Mouse (Mus musculus) heart, postnatal 36 days (tissue): ENCODE data around the gene Tuba1c. TPM values are rescaled to one million over a fixed set of nuclear protein-coding genes. Genes with fewer than 3 reads are reported as not detected.
A peak's percentile ranks its signal among the peaks of the same experiment; 100 is the strongest.

ENCODE experiments used
- DNase-seq, 2 experiments: peaks; one replicate each; pipeline ENCODE4 v3.0.0; 2021 to 2022
- intact Hi-C: fragments of 180-260 bp; cut with DNase I; formaldehyde crosslinking; loops from one replicate; pipeline ENCODE4 v1.15.1; 2025
- total RNA-seq, 2 experiments: library from RNA; stranded (reverse); gene quantifications; 2 replicates each; pipeline ENCODE4 v1.2.3; 2021

The Tuba1c gene
- total RNA-seq: 10 to 100 TPM; 29.7 to 33.9 TPM

DNA sequence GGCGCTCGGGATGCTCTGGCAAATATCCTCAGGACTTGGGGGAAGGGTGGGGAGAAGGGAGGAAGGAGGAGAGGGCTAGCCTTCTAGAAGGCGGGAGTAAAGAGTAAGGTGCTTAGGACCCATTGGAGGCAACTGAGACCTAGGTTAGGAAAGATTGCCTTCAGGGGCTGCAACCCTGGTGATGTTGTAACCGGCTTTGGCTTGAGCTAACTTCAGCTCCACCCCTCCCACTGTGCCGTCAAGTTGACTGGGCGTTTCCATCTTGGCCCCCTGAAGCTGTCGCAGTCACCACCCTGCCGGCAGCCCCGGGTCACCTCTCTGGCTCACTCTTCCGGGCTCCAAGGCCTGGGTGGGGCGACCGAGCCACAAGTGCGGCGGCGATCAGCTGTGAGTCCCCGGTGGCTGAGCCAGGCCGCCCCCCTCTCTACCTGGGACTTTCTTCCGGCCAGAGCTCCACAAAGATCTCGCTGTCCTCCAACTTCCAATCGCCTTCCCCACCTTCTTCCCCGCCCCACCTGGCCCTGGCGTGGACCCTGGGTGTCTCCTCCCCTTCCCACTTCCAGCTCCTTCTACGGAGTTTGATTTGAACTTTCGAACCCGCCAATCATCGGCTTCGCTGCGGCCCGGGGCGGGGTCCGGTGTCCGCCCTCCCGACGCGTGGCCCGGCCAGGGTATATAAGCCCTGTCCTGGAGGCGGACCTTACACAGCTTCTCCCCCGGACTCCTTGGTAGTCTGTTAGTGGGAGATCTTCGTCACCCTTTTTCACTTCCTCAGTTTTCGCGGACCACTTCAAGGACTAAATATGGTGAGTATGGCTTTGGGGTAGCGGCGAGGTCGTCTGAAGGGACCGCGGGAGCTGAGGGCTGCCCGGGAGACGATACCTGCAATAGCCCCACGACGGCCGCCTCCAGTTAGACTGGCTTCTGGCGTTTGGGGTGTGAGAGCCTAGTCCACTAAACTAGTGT is at the start of gene Tuba1c:
Gene Tuba1c (plus strand): TSS at position 273 of the 966 bp plus-strand sequence.
- peak; percentile 90 to 92 for DNase-seq
- intact Hi-C loops: no loop called here

DNA sequence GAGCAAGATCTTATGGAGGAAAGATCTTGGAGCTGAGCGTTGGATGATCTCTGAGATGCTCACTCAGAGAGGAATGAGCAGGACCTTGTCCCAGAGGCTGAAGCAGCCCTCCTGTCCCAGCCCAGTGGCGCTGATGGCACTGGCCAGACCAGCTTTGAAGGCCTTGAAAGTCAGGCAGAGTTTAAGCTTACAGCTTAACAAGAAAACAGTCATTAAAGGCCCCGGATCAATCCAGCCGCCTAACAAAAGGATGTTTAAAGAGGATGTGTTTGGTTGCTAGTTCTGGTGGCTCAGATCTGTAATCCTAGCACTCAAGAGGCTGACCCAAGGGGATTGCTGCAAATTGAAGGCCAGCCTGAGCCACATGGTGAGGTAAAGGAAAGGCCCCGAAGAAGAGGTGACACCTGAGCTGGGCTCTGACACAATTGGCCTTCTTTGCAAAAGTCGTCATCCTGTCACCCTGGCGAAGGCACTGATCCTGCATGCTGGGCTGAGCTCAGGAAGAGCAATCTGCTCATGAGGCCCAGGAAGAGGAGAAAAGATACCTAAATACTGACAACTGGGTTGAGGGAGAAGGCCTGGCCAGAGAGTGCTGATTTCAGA is 49.6 kb upstream of the Tuba1c start:
- no peak for DNase-seq
- intact Hi-C loops: no loop called here

DNA sequence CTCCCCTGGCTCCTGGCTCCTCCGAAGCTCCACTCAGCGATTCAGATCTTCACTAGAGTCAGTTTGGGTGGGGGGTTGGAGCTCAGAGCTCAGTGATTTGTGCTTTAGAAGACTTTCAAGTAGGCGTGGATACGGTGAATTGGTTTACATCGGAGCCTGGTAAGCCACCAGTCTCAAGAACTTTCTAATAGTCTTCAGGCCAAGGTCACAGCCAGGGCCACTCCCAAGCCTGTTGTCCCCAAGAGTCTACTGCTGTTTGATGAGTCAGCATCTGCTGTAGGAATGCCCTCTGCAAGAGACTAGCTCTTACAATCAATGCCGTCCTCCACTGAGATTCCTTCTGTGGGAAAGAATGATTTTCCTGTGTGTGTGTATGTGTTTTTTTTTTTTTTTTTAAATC is 47.6 kb upstream of the Tuba1c start:
- intact Hi-C loops: no loop called here

DNA sequence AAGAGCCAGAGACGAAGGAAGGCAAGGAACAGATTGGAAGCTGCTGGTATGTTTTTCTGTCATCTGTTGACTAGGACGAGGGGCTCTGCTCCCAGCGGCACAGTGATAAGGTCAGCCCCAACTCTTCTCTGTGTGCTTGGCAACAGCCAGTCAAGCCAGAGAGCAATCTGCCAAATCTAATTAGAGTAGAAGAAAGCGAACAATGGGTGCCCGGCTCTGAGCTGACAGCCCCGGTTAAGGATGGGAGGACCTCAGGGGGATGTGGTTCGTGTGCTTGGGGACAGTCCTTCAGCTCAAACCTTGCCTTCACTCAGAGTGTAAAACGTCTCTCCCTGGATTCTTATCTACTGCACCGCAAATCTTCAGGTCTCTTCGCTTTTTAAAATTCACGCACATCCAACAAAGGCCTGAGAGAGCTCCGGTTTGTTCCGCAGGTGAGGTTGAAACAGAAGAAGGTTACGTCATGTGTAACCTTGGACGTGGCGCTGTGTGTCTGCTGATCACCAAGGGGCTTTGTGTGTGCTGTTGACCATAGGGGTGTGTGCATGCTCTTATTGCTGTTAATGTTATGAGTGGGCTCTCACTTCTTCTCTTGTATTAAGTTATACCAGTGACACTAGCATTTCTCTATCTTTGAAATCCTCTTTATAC is 46.1 kb upstream of the Tuba1c start:
- intact Hi-C loops: no loop called here
- DNase-seq: no peak

More for the DNA sequence above, 47.6 kb upstream of the Tuba1c start:
- no peak for DNase-seq

DNA sequence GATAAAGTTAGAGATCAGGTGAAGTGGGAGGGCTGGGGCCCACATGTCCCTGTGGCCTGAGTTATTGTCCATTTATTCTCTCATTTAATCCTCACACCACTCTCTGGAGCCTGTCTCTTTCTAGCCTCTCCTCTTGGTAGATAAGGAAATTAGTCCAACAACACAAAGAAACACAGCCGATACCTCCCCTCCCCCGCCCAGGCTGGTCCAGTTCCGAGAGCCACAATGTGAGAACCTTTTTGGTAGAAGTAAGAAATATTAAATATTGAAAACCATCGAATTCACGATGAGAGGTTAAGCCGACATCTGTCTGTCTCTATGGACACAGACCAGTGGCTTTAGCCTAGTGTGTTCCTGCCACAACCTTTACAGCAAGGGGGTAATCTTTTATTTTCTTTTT is 45.0 kb upstream of the Tuba1c start:
- no peak for DNase-seq
- intact Hi-C loops: loop anchor here (1.0 kb wide), 1 partner anchor 31 kb away; the partner anchor contains the start of genes Gm49450 and Tuba1a

DNA sequence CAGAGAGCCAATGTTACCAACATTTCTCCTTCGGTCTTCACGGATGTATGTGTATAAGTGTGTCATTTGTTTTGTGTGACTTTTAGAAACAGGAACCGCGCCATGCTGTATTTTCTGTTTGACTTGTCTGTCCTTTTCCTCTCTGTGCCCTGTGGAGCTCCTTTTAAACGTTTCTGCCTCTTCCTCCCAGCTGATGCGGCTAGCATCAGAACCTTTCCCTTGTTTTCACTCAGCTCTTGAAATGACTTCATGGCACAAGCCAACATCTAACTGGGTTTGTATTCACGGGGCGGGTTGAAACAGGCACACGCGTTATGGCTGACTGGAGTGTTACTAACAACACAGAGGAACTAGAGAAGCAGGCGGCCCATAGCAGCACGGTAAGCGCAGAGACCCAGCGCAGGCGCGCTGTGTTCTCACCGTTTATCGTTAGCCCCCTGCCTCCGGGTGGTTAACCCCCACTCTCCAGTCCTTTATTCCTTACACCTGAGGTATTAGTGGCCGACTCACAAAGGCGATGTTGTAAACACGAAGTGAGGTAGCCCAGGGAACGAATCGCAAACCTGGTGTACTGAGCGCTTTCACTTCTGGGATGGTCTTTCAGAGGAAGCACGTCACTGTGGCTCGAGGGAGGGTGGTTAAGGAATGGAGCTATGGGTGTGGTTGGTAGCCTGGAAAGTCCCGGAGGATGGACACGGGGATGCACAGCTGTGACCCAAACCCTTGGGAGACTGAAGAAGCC is 44.3 kb upstream of the Tuba1c start:
- intact Hi-C loops: loop anchor here (1.0 kb wide), 1 partner anchor 32 kb away; the partner anchor contains the start of genes Gm49450 and Tuba1a

DNA sequence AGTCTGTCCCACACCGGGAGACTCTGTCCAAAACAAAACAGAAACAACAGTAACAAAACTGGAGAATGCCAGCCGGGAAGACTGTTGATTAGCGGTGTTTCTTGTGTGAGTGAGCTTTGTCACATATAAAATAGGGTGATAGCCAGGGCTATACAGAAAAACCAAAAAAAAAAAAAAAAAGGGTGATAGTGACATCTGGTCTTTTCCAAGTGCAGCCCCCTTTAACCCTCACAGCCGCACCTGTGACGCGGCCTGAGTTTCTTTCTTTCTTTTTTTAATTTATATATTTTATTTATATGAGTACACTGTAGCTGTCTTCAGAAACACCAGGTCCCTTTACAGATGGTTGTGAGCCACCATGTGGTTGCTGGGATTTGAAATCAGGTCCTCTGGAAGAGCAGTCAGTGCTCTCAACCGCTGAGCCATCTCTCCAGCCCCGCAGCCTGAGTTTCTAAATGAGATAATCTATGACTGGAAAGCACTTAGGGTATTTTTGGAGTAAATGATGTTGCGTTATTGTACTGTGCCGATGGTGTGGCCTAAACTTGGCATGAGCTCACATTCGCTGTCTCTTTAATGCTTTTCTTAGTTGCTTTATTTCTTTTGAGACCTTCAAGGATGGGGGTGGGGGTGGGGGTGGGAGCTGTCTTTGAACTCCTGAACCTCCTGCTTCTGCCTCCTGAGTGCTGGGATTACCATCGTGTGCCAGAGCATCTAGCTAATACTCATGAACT is 43.5 kb upstream of the Tuba1c start:
- intact Hi-C loops: loop anchor here (1.0 kb wide), 1 partner anchor 33 kb away; the partner anchor contains the start of genes Gm49450 and Tuba1a
- DNase-seq: no peak

More for the DNA sequence above, 44.3 kb upstream of the Tuba1c start:
- DNase-seq: peak; percentile 84 to 89

DNA sequence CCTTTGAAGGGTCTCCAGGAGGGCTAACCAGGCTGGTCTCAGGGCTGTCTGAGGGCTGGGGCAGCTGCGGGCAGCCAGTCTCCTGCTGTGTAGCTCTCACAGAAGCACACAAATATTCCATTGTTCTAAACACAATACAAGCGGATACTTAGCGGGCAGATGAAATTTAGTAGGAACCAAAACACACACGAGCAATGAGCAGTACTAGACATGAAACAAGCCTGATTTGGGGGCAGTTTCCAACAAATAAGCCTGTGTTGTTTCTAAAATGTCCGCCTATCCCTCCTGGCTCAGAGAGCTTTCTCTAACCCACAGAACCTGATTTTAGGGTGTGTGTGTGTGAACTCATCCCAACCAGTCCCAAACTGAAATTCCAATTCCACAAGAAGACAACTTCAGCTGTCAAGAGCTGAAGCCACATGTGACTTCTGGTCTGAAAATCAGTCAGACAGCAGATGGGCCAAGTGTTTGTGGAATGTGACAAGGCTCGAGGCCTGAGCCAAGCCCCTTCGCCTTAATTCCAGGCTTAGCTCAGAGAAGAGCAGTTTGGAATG is 42.5 kb upstream of the Tuba1c start:
- peak in 1 of 2 experiments; percentile 43 for DNase-seq
- intact Hi-C loops: no loop called here

DNA sequence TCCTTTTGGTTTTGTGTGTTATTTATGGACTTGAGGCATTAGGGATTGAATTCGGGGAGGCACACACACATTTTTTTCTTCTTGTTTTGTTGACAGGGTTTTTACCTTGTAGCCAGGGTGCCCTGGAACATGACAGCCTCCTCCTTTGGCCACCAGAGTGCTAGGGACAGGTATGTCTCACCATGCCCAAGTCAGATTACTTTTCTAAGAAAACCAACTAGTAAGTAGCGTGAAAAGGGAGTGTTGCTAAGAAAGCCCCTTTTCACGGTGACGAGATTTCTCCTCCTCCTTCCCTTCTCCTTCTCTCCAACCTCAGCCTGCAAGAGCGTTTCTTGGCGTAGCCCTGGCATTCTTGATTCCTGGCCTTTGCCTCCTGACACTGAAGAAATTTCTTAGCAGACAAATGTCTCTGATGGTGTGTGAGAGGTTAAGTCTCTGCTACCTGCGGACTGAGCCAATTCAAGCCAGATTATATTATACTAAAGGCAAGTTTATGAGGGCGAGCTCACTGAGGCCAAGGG is 42.0 kb upstream of the Tuba1c start:
- DNase-seq: no peak
- intact Hi-C loops: no loop called here

DNA sequence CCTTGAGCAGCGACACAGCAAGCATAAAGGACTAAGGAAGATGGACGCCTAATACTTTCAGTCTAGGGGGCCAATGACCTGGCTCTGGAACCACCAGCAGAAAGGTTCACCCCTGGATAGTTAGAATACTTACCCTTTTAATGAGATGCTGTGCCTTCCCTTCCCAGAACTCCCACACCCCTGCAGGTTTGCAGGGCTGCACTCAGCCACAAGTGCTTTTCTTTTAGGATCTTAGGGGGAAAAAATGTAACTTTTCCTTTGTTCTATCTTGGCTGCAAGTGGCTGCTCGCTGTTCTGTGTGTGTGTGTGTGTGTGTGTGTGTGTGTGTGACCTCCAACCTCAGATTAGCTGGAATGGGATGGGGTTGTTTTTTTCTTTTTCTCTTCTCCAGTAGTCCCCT is 40.9 kb upstream of the Tuba1c start:
- intact Hi-C loops: no loop called here
- DNase-seq: no peak

DNA sequence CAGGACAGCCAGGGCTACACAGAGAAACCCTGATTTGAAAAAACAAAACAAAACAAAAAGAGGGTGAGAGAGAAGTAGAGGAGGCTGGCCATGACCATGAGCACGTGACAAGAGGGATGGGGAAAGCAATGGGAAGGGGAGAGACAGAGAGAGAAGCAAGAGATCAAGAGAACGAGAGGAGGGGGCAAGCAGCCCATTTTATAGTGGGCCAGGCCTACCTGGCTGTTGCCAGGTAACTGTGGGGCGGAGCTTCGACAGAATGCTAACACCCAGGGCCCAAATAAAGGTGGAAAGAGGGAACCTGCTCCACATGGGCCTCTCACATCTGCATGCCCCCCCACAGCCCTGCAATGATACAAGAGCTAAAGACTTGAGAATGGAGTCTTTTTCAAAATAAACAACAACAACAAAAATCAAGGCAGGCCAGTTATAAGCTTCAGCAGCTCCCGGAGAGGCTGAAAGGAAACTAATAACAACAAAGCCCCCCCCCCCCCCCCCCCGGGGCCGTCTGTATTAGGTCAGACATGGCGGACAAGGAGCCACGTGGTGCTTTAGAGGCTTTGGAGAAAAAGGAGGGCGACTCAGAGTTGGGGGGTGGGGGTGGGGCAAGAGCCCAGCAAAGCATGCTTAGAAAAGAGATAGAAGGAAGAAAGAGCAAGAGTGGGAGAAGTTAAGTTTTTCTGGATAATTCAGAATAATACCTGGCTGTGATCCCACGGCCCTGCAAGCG is 39.8 kb upstream of the Tuba1c start:
- DNase-seq: no peak
- intact Hi-C loops: no loop called here

DNA sequence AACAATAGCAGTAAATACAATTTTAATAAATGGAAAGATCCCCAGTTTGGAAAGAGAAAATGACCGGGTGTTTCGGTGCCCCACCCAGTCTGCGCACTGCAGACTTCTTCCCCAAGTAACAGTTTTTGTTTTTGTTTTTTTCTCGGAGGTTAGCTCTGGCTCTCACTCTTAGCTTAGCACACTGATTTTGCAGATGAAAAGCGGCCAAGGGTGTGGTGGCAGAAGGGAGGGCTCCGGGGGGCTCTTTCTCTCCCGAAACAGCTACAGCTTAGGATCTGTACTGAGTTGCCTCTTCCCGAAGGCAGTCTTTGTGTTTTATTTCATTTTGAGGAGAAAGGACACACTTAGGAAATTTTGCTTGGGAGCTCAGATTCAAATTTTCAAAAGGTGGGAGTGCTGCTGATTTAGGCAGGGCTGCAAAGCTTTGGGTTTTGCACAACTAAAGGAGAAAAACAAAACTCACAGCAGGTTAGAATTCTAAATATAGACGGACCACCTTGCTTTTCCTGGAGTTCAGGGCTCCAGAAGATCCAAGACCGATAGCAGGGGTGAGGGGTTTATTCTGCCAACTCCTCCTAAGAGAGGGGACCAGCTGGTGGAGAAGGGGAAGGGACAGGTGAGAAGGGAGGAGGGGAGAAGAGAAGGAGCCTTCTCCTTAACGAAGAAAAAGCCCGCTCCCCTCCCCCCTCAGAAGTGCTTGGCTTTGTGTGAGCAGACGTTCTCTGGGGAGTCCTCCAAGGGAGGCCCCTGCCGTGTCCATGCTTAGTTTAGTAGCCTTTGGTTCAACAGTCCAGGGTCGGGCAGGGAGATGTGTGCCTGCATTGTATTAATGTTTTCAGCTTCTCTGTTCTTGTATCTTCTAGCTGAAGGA is 38.8 kb upstream of the Tuba1c start:
- intact Hi-C loops: no loop called here
- no peak for DNase-seq

DNA sequence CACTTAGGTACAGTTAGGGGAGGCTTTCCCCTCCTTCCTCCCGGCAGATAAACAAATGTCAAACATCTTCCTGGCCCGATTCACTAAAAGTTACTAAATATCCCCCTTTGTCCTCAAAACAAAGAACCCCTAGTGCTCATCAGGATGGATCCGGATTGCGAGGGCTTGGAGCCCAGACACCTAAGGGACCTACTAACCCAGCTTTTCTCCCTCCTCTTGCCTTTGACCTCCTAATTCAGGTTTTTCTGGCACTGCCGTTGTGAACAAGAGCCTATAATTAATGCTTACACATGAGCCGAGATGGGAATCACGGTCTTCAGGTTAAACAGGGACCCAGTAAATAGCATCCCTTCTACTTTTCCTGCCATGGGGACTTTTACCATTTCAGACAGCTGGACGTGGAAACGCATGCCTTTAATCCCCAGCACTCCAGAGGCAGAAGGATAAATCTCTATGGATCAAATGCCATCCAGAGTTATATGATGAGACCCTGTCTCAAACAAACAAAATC is 38.1 kb upstream of the Tuba1c start:
- intact Hi-C loops: no loop called here

DNA sequence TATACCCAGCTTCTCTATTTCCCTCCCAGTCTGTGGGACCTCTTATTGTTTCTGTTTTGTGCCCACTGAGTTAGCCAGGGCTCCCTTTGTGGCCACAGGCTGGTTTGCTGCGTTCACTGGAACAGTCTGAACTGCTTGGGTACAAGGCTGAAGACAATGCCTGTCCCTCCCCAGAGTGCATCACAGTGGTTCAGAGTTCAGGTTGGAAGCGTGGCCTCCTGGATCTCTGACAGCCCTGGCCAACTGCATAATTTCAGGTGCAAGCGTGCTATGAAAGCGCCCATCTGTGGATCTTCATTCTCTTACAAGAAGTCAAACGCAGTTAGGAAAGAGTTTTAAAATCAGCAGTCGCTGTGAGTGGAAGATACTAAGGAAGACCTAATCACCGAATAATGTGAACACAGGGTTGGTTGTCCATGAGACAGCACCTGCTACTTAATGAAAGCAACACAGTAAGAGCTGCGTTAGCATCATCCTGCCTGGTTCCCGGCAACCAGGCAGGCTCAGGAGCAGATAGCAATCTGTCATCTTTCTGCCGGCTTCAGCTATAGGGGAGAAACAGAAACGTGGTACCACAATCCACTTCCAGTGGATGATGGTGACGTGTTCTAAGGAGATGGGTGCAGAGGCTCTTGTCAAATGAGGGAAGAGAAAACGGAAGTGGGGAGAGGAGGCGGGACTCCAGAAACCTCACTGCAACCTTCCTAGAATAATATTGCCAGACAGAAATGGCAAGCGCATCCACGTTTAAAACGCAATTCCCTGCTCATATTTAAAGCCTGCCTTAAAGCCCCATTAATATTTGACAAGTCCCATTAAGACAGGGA is 37.4 kb upstream of the Tuba1c start:
- intact Hi-C loops: no loop called here
- DNase-seq: peak; percentile 55 to 66

More for the DNA sequence above, 38.1 kb upstream of the Tuba1c start:
- no peak for DNase-seq

DNA sequence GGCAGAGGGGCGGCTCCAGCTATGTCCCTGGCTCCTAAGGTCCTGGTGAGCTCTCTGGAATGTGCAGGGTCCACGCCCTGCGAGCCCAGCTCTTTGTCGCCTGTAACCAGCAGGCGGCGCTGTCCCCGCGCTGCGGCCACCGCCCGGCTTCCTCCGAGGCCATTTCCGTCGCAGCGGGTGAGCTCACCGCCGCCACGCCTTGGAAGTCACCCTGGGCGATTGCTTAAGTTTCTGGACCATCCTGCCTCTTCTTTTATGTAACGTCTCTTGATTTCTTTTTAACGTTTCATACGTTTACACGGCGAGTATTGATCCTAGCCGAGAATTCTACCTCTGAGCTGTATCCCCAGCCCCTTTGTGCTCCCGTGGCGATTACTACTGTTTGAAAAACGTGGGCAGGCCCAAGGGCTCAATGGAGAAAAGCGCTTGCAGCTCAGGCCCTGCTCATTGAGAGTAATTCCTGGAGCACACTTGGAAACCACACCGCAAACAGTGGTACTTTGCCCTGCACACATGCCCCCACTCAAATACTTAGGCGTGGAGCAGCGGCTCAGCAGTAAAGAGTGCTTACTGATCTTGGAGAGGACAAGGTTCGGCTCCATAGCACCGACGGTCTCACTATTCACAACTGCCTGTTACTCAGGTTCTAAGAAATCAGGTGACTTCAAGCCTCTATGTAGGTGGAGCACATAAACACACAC is 36.4 kb upstream of the Tuba1c start:
- peak; percentile 98 to 99 for DNase-seq
- intact Hi-C loops: loop anchor here (1.0 kb wide), 2 partner anchors 40 to 59 kb away; partner anchors contain the start of genes Gm49450, Tuba1a and Tuba1b
